Mouse (Mus musculus) hindbrain, postnatal 0 days (tissue): Measurements from ENCODE around the gene Nop10. TPM values are rescaled to one million over a fixed set of nuclear protein-coding genes. Genes with fewer than 3 reads are reported as not detected.

Source experiments
- ATAC-seq: fragments of 200-750 bp; cut with Nextera tagmentation; 2 replicates; pipeline ENCODE4 v1.8.0; 2017; ENCODE audit warnings: mild to moderate bottlenecking, moderate TSS enrichment, moderate library complexity
- DNase-seq: peaks from one replicate; pipeline ENCODE4 v3.0.0-alpha.2; 2015; ENCODE audit warnings: low spot score
- H3K27ac ChIP-seq: fragments of 300-500 bp; sonication (generic); 2 replicates; pipeline ENCODE4 v1.5.1; 2014; ENCODE audit warnings: mild to moderate bottlenecking
- H3K27me3 ChIP-seq: fragments of 300-500 bp; sonication (generic); 2 replicates; pipeline ENCODE4 v1.6.1; 2014; ENCODE audit warnings: low read length, mixed read lengths; ENCODE audit not compliant: insufficient read depth
- H3K36me3 ChIP-seq: fragments of 300-500 bp; sonication (generic); 2 replicates; pipeline ENCODE4 v1.6.1; 2014; ENCODE audit warnings: low read length, mixed read lengths; ENCODE audit not compliant: insufficient read depth
- H3K4me1 ChIP-seq: fragments of 300-500 bp; sonication (generic); 2 replicates; pipeline ENCODE4 v1.6.1; 2014; ENCODE audit warnings: antibody characterized with exemption, low read length, mixed read lengths; ENCODE audit not compliant: insufficient read depth
- H3K4me2 ChIP-seq: fragments of 300-500 bp; sonication (generic); 2 replicates; pipeline ENCODE4 v1.6.1; 2014; ENCODE audit warnings: low read depth, mild to moderate bottlenecking, low read length, moderate library complexity, mixed read lengths
- H3K4me3 ChIP-seq: fragments of 300-500 bp; sonication (generic); 2 replicates; pipeline ENCODE4 v1.5.1; 2014; ENCODE audit warnings: low read length
- H3K9ac ChIP-seq: fragments of 300-500 bp; sonication (generic); replicated peaks from 2 replicates; pipeline ENCODE4 v1.6.1; 2014; ENCODE audit warnings: mild to moderate bottlenecking, low read length, moderate library complexity, mixed read lengths
- H3K9me3 ChIP-seq: fragments of 300-500 bp; sonication (generic); 2 replicates; pipeline ENCODE4 v1.6.1; 2016; ENCODE audit warnings: low read length, mixed read lengths
- CTCF ChIP-seq: IDR thresholded peaks from 2 replicates; pipeline ENCODE4 v1.5.1; 2016; ENCODE audit warnings: antibody characterized with exemption, control low read depth, low read depth
- WGBS: fragments of 180-500 bp; shearing (Covaris S2); extraction: QIAGEN DNeasy Blood & Tissue Kit; methylation state at CpG from one replicate; pipeline ENCODE4 v1.1.7; 2014; 5-methylcytosine and 5-hydroxymethylcytosine counted together
- polyA plus RNA-seq: library from polyadenylated mRNA; unstranded; fragments of >200 nt; fragmentation: Nextera tagmentation; extraction: Ambion mirVana; gene quantifications from 2 replicates; pipeline ENCODE4 v1.2.1, GENCODE M21; 2015
- total RNA-seq: library from RNA; depleted of rRNA; stranded (reverse); fragments of >200 nt; gene quantifications from 2 replicates; pipeline ENCODE4 v1.2.3, GENCODE M21; 2014; rRNA removed

Nop10 gene
- total and polyA plus RNA-seq, 2 experiments from 2014 or later: 115 to 183 TPM

DNA sequence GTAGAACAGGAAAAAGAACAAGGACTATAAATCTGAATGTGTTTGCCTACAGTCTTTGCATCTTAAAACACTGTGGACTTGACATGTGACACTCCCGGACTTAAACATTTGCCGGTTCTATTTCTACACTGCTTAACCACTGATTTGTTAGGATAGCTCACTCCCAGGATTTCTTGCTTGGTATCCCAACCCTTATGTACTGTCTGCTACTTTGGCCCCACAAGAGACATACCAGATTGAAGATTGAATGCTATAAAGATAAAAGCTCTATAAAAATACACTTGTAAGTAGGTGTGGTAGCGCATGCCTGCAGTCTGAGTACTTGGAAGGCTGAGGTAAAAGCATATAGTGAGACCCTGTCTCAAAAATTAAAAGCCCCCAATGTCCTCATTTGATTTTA lies 27.8 kb downstream of the Nop10 start:
- Histone ChIP-seq H3K27me3 (no peaks in the 10 kb centered on the region), H3K4me3 (no peak overlapping the region), H3K4me1 (no peaks in the 10 kb centered on the region), H3K9me3 (no peaks in the 10 kb centered on the region), H3K9ac (no peak overlapping the region), H3K27ac (no peak overlapping the region), H3K36me3 (no peaks in the 10 kb centered on the region), H3K4me2 (no peak overlapping the region)
- TF ChIP-seq CTCF: no peak
- ATAC-seq: no peak
- DNase-seq: no peak
- 97% methylated on average over 3 of the region's 3 CpGs for WGBS

DNA sequence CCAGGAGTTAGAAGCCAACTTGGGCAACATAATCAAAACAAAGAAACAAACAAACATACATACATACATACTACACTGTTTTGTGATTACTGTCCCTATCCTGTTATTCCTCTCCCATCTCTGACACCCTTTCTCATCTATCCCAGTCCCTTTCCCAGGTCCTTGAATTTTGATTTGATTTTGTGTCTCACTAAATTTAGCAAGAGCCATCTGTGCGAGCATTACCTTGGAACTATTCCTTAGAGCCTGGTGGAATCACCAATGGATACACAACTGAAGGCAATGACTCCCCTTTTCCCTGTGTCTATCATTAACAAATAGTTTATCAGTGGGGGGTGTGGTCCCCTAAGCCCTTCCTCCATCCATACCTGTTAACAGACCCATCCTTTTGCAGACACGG lies 31.1 kb downstream of the Nop10 start:
- no peak overlapping the region for H3K4me3 ChIP-seq
- no peak for TF ChIP-seq CTCF
- H3K9ac ChIP-seq: no peak overlapping the region
- no peaks in the 10 kb centered on the region for H3K27me3 ChIP-seq
- no peak overlapping the region for H3K4me2 ChIP-seq
- no peaks in the 10 kb centered on the region; the same call in 1 of the 2 replicates for H3K36me3 ChIP-seq
- ATAC-seq (no peak), DNase-seq (no peak)
- H3K27ac ChIP-seq: no peak overlapping the region
- H3K9me3 ChIP-seq: no peaks in the 10 kb centered on the region
- 91% methylated on average over 2 of the region's 2 CpGs for WGBS
- no peaks in the 10 kb centered on the region for H3K4me1 ChIP-seq

DNA sequence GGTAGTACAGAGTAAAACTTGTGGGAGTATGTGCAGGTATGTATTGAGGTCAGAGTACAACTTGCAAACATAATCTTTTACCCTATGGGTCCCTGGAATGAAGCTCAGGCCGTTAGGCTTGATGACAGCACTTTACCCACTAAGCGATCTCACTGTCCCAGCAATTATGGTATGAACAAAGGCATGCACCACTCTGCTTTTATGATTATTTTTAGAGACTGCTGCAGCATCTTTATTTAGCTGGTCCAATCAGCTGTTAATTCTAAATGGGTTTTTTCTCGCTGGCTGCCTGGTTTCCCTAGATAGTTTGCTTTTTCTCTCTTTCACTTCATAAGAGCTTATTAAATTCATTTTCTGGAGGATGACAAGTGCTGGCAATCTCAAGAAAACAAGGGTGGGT lies 34.5 kb downstream of the Nop10 start:
- Histone ChIP-seq H3K4me3 (no peak overlapping the region), H3K36me3 (no peaks in the 10 kb centered on the region; the same call in 1 of the 2 replicates), H3K27ac (no peak overlapping the region), H3K27me3 (no peaks in the 10 kb centered on the region), H3K4me2 (no peak overlapping the region), H3K4me1 (no peaks in the 10 kb centered on the region), H3K9me3 (no peaks in the 10 kb centered on the region), H3K9ac (no peak overlapping the region)
- 76% methylated on average over 3 of the region's 3 CpGs for WGBS
- DNase-seq (no peak), ATAC-seq (no peak)
- TF ChIP-seq CTCF: no peak

DNA sequence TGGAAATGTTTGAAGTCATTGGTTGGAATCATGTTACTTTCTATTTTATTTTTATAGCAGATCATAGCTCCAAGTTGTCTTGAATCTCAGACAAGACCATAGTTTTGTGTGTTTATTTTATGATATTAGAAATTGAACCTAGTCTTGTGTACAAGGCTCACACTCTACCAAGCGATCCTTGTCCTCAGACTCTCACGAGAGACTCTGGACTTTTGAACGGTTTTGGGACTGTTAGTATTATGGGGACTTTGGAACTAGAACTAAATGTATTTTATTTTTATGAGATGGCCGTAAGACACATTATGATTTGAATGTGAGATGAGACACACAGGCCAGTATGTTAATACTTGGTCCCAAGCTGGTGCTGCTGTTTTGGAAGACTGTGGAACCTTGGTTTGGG lies 36.5 kb downstream of the Nop10 start:
- no peak for TF ChIP-seq CTCF
- DNase-seq (no peak), ATAC-seq (no peak)
- Histone ChIP-seq H3K27ac (no peak overlapping the region), H3K36me3 (no peaks in the 10 kb centered on the region; the same call in 1 of the 2 replicates), H3K9me3 (no peaks in the 10 kb centered on the region), H3K9ac (no peak overlapping the region), H3K4me1 (no peaks in the 10 kb centered on the region), H3K27me3 (no peaks in the 10 kb centered on the region), H3K4me3 (no peak overlapping the region), H3K4me2 (no peak overlapping the region)
- WGBS: 95% methylated on average over 4 of the region's 4 CpGs

DNA sequence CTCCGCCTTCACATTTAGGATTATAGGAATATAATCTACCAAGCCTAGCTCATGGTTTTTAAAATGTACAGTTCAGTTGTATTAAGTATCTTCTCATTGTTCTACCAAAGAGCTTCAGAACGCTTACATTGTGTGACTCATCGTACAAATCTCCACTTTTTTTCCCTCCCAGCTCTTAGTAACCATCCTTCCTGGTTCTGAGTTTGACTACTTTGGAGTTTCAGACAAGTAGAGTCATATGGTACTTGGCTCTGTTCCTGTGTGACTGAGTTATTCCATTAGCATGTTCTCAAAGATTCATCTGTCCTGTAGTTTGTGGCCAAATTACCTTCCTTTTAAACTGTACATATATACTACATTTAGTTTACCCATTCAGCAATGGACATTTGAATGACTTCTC lies 46.9 kb downstream of the Nop10 start:
- no peak for TF ChIP-seq CTCF
- DNase-seq: no peak
- Histone ChIP-seq H3K9ac (no peak overlapping the region), H3K27me3 (no peaks in the 10 kb centered on the region), H3K36me3 (no peaks in the 10 kb centered on the region), H3K4me2 (no peak overlapping the region), H3K9me3 (no peaks in the 10 kb centered on the region), H3K4me1 (no peaks in the 10 kb centered on the region), H3K4me3 (no peak overlapping the region), H3K27ac (no peak overlapping the region)
- WGBS: 92% methylated on average over 3 of the region's 3 CpGs
- ATAC-seq: no peak

DNA sequence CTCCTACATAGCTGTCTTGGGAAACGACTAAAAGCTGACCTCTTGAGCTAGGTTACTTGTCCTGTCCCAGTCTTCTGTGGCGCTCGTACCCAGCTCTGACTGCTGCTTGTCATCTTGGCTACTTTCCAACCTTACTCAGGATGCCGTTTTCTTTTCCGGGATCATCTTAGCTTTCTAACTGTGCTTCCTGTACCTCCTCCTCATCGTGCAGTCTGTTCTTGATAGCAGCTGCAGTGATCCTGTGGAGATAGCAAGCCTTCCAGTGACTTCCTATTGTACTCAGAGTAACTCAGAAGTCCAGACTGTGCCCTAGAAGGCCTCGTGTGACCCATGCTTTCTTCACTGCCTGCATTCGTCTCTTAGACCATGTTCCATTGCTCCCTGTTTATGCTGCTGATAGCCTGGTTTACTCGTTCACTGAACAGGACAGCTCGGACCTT lies 47.5 kb downstream of the Nop10 start:
- Histone ChIP-seq H3K9me3 (no peaks in the 10 kb centered on the region), H3K4me2 (no peak overlapping the region), H3K4me1 (no peaks in the 10 kb centered on the region), H3K36me3 (no peaks in the 10 kb centered on the region), H3K9ac (no peak overlapping the region), H3K27ac (no peak overlapping the region), H3K27me3 (no peaks in the 10 kb centered on the region), H3K4me3 (no peak overlapping the region)
- 59% methylated on average over 10 of the region's 10 CpGs for WGBS
- ATAC-seq (no peak), DNase-seq (no peak)
- no peak for TF ChIP-seq CTCF

Other genes with a start within 250 kb of the Nop10 start
- gene Olfr1310, start 249.2 kb upstream of the Nop10 start, total RNA-seq: not detected in 2 replicates
- gene Olfr1310, start 249.2 kb upstream of the Nop10 start, polyA plus RNA-seq: not detected in 2 replicates
- gene Olfr1311, start 237.5 kb upstream of the Nop10 start, total RNA-seq: not detected in 2 replicates
- gene Olfr1311, start 237.5 kb upstream of the Nop10 start, polyA plus RNA-seq: not detected in 2 replicates
- not detected in 2 replicates for gene Olfr1312, start 211.7 kb upstream of the Nop10 start, total RNA-seq
- gene Olfr1312, start 211.7 kb upstream of the Nop10 start, polyA plus RNA-seq: not detected in 2 replicates
- not detected in 2 replicates for gene Olfr1313, start 184.1 kb upstream of the Nop10 start, total RNA-seq
- not detected in 2 replicates for gene Olfr1313, start 184.1 kb upstream of the Nop10 start, polyA plus RNA-seq
- not detected in 2 replicates for gene Olfr1314, start 165.1 kb upstream of the Nop10 start, total RNA-seq
- gene Olfr1314, start 165.1 kb upstream of the Nop10 start, polyA plus RNA-seq: not detected in 2 replicates
- gene Olfr1315-ps1, start 146.5 kb upstream of the Nop10 start, total RNA-seq: 0.21 TPM in 1 of 2 replicates, not detected in the other
- gene Olfr1315-ps1, start 146.5 kb upstream of the Nop10 start, polyA plus RNA-seq: not detected in 2 replicates
- gene Olfr1316, start 126.9 kb upstream of the Nop10 start, total RNA-seq: not detected in 2 replicates
- not detected in 2 replicates for gene Olfr1316, start 126.9 kb upstream of the Nop10 start, polyA plus RNA-seq
- gene Olfr1317, start 121.6 kb upstream of the Nop10 start, total RNA-seq: not detected in 2 replicates
- gene Olfr1317, start 121.6 kb upstream of the Nop10 start, polyA plus RNA-seq: not detected in 2 replicates
- not detected in 2 replicates for gene Olfr1318, start 107.7 kb upstream of the Nop10 start, total RNA-seq
- 0.14 TPM in 2 replicates for gene Olfr1318, start 107.7 kb upstream of the Nop10 start, polyA plus RNA-seq
- gene Lpcat4, start 22.5 kb upstream of the Nop10 start, total RNA-seq: 21.3 and 44.7 TPM in 2 replicates
- 20.8 and 22.8 TPM in 2 replicates for gene Lpcat4, start 22.5 kb upstream of the Nop10 start, polyA plus RNA-seq
- gene Nutm1, start 2.6 kb upstream of the Nop10 start, total RNA-seq: 0.05 TPM in 1 of 2 replicates, not detected in the other
- gene Nutm1, start 2.6 kb upstream of the Nop10 start, polyA plus RNA-seq: 0.06 and 0.11 TPM in 2 replicates
- 55.5 and 68.2 TPM in 2 replicates for gene Slc12a6, start 3.9 kb downstream of the Nop10 start, total RNA-seq
- 12.6 and 13.6 TPM in 2 replicates for gene Slc12a6, start 3.9 kb downstream of the Nop10 start, polyA plus RNA-seq
- gene Gm21985, start 4.4 kb downstream of the Nop10 start, total RNA-seq: not detected in 2 replicates
- gene Gm21985, start 4.4 kb downstream of the Nop10 start, polyA plus RNA-seq: not detected in 2 replicates
- gene Emc4, start 106.1 kb downstream of the Nop10 start, total RNA-seq: 123 and 151 TPM in 2 replicates
- 239 and 246 TPM in 2 replicates for gene Emc4, start 106.1 kb downstream of the Nop10 start, polyA plus RNA-seq
- gene Katnbl1, start 117.3 kb downstream of the Nop10 start, total RNA-seq: 11.4 and 16.2 TPM in 2 replicates
- 21.4 and 23.3 TPM in 2 replicates for gene Katnbl1, start 117.3 kb downstream of the Nop10 start, polyA plus RNA-seq
- 15.3 and 15.9 TPM in 2 replicates for gene Emc7, start 193.1 kb downstream of the Nop10 start, total RNA-seq
- gene Emc7, start 193.1 kb downstream of the Nop10 start, polyA plus RNA-seq: 36.3 and 37.8 TPM in 2 replicates
- gene Chrm5, start 218.8 kb downstream of the Nop10 start, total RNA-seq: 2.8 and 3.5 TPM in 2 replicates
- 1.3 and 1.5 TPM in 2 replicates for gene Chrm5, start 218.8 kb downstream of the Nop10 start, polyA plus RNA-seq
- gene Aven, start 231.0 kb downstream of the Nop10 start, total RNA-seq: 6.8 and 10.9 TPM in 2 replicates
- gene Aven, start 231.0 kb downstream of the Nop10 start, polyA plus RNA-seq: 3.0 and 3.3 TPM in 2 replicates